ENCODE assay signal across 8 mouse cellular contexts in the genomic region with DNA sequence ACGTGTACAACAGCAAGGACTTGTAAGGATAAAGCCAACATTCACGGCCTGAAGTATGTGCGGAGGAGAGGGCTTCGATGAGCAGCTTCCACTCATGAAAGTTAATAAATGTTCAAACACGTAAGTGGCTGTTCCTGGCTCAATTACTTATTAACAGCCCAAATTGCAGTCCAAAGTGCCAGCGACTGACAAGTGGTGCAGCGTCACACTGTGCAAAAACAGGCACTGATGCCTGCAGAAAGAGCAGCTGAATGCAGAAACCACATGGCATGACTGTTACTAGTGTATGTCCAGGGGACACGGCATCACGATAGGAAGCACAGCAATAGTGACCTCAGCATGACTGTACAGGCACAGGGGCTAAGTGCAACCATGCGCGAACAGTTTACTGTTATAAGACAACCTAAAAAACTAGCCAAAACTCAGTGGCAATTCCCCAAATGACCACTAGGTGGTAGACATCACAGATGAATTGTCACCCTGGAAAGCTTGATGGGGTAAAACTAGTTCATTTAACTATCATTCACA. TPM values are rescaled to one million over a fixed set of nuclear protein-coding genes. Genes with fewer than 3 reads are reported as not detected.
DNase-seq lines count a peak whose midpoint lies in the region; ATAC-seq lines count a peak whose summit lies in the region.

No protein-coding gene starts in this region.

- no peak overlapping the region for H3K9ac ChIP-seq in forebrain, embryonic 11.5 days (ENCODE audit: low read length)

- DNase-seq in forebrain, embryonic 11.5 days (ENCODE audit: low spot score) = peak; percentile 61
- DNase-seq in forebrain, embryonic 10.5 days (ENCODE audit: extremely low spot score, low spot score) = no peak
- peak; percentile 22 to 48 for DNase-seq in CD8-positive naive resting alpha-beta T cell, adult 2 months (ENCODE audit: low read depth in 2 of 2, low spot score in 2 of 2)
- DNase-seq in cerebellum, postnatal 14 days = peak; percentile 84 to 89
- peak; percentile 67 for DNase-seq in layer of hippocampus, adult 9-10 months (ENCODE audit: low spot score)
- peak; percentile 54 for DNase-seq in lung, postnatal 25 days (ENCODE audit: low spot score)
- peak; percentile 40 for DNase-seq in telencephalon, adult 2 months (ENCODE audit: low read depth, low spot score)

- H3K36me3 ChIP-seq in forebrain, embryonic 11.5 days (ENCODE audit: control insufficient read depth, insufficient read depth, low read length) = no peaks in the 10 kb centered on the region; the same call in 1 of the 2 replicates
- peaks cover 38% of the 10 kb centered on the region for H3K36me3 ChIP-seq in forebrain, embryonic 10.5 days (replicated peaks)

- no peak overlapping the region for H3K4me3 ChIP-seq in forebrain, embryonic 11.5 days (ENCODE audit: low read depth, low read length)
- no peak overlapping the region for H3K4me3 ChIP-seq in forebrain, embryonic 10.5 days

- no peak overlapping the region for H3K4me2 ChIP-seq in forebrain, embryonic 11.5 days (ENCODE audit: low read depth, low read length, severe bottlenecking)

- no peaks in the 10 kb centered on the region for H3K27me3 ChIP-seq in forebrain, embryonic 11.5 days (ENCODE audit: control insufficient read depth, insufficient read depth, low read length)
- no peaks in the 10 kb centered on the region for H3K27me3 ChIP-seq in forebrain, embryonic 10.5 days (ENCODE audit: poor library complexity, severe bottlenecking)

- ATAC-seq in forebrain, embryonic 11.5 days (replicated peaks; ENCODE audit: low FRiP score) = peak; percentile 44; the same call in 1 of the 2 replicates
- ATAC-seq in hematopoietic stem cell, adult 5-6 weeks (replicated peaks in 1 of 2; ENCODE audit: insufficient read depth in 1 of 2, low FRiP score in 2 of 2, low TSS enrichment in 1 of 2, low read depth in 1 of 2, poor library complexity in 2 of 2, severe bottlenecking in 2 of 2) = peak; percentile 44 to 54; a peak in 2 of 4 replicates

- WGBS in forebrain, embryonic 11.5 days = 89% methylated on average over 11 of the region's 11 CpGs
- WGBS in forebrain, embryonic 10.5 days = 89% methylated on average over 11 of the region's 11 CpGs

- H3K27ac ChIP-seq in forebrain, embryonic 11.5 days (ENCODE audit: low read depth, low read length) = no peak overlapping the region
- H3K27ac ChIP-seq in forebrain, embryonic 10.5 days = no peak overlapping the region

- H3K4me1 ChIP-seq in forebrain, embryonic 11.5 days (replicated peaks; ENCODE audit: control insufficient read depth, insufficient read depth, low read length) = no peaks in the 10 kb centered on the region
- no peaks in the 10 kb centered on the region for H3K4me1 ChIP-seq in forebrain, embryonic 10.5 days

- no peaks in the 10 kb centered on the region for H3K9me3 ChIP-seq in forebrain, embryonic 11.5 days (ENCODE audit: control insufficient read depth, low read length)
- H3K9me3 ChIP-seq in forebrain, embryonic 10.5 days = no peaks in the 10 kb centered on the region

RNA-seq across cellular contexts. Expression of gene Stard3nl, which starts 31.3 kb away (rescaled TPM):
- 114 and 116 TPM in 2 replicates for polyA plus RNA-seq in forebrain, embryonic 11.5 days (2014; fragmentation: Nextera tagmentation; extraction: Ambion mirVana)
- 100 and 102 TPM in 2 replicates for polyA plus RNA-seq in forebrain, embryonic 10.5 days (2016; fragmentation: Nextera tagmentation; extraction: Ambion mirVana)
- 22.5 and 23.4 TPM in 2 replicates for total RNA-seq in hematopoietic stem cell, adult 5-6 weeks (2017)
